Mouse (Mus musculus): ENCODE measurements at regions not wholly inside any gene's neighbourhood (a gene's known extent, or its start where the extent isn't known, plus 50 kb on each side); places are given as distances from the start of the nearest gene placed in this dataset.

- TF ChIP-seq CTCF (IDR thresholded peaks at IDR 0.05) (no peak), EP300 (IDR thresholded peaks at IDR 0.05) (no peak)
These were observed 173.2 kb downstream of the Dio2 start for GRCm38 (mm10) chr12:90565051-90565450.

All from lung, postnatal 0 days (tissue).